Mouse (Mus musculus) CH12.LX (cell line): Measurements from ENCODE around the gene Zg16.

Experiments
- CHD1 ChIP-seq: IDR thresholded peaks from 2 replicates; pipeline ENCODE4 v1.6.1; 2012; ENCODE audit warnings: low read depth, low read length, improper control_type of control experiment, inconsistent platforms
- CTCF ChIP-seq, 2 experiments: IDR thresholded peaks in 1 of 2; conservative IDR thresholded peaks in 1 of 2; 2 replicates each; pipeline ENCODE4 v1.5.1; 2011 to 2012; ENCODE audit warnings: low read depth in 2 of 2, low read length in 2 of 2, improper control_type of control experiment in 1 of 2, inconsistent platforms in 1 of 2, mild to moderate bottlenecking in 1 of 2, moderate library complexity in 1 of 2
- E2F4 ChIP-seq: IDR thresholded peaks from 2 replicates; pipeline ENCODE4 v1.6.1; 2011; ENCODE audit warnings: low read depth, low read length, improper control_type of control experiment; ENCODE audit not compliant: insufficient replicate concordance
- MAFK ChIP-seq: IDR thresholded peaks from 2 replicates; pipeline ENCODE4 v1.6.1; 2011; ENCODE audit warnings: low read length, improper control_type of control experiment; ENCODE audit not compliant: insufficient replicate concordance
- MAX ChIP-seq: IDR thresholded peaks from 2 replicates; pipeline ENCODE4 v1.6.1; 2011; ENCODE audit warnings: low read length, improper control_type of control experiment
- MAZ ChIP-seq: IDR thresholded peaks from 2 replicates; pipeline ENCODE4 v1.6.1; 2012; ENCODE audit warnings: low read depth, mild to moderate bottlenecking, inconsistent platforms, low read length, improper control_type of control experiment, moderate library complexity
- POLR2A ChIP-seq: IDR thresholded peaks from 2 replicates; pipeline ENCODE4 v1.6.1; 2011; ENCODE audit warnings: low read depth, mild to moderate bottlenecking, improper control_type of control experiment, low read length
- RAD21 ChIP-seq: IDR thresholded peaks from 2 replicates; pipeline ENCODE4 v1.6.1; 2011; ENCODE audit warnings: low read depth, mild to moderate bottlenecking, low read length, improper control_type of control experiment, moderate library complexity

GRCm38 (mm10) chr7:127065538-127065937 lies 21.6 kb downstream of the Zg16 start:
- TF ChIP-seq POLR2A (no peak), MAX (no peak), CTCF (conservative IDR thresholded peaks at IDR 0.05 in 1 of 2, IDR thresholded peaks at IDR 0.05 in 1 of 2; ENCODE audit: low read depth in 2 of 2, low read length in 2 of 2) (peak in 1 of 2 experiments; percentile 28; a peak in 2 of 4 replicates), MAFK (no peak), CHD1 (no peak), E2F4 (no peak), RAD21 (no peak; the same call in 1 of the 2 replicates), MAZ (no peak)
